Mouse (Mus musculus) left cerebral cortex, adult 11 months (tissue): Measurements from ENCODE around the gene Fosl1.
A peak's percentile ranks its signal among the peaks of the same experiment; 100 is the strongest.

ENCODE experiments used
- DNase-seq: peaks from one replicate; pipeline ENCODE4 v3.0.0; 2022; ENCODE audit warnings: low spot score

Fosl1 gene

DNA sequence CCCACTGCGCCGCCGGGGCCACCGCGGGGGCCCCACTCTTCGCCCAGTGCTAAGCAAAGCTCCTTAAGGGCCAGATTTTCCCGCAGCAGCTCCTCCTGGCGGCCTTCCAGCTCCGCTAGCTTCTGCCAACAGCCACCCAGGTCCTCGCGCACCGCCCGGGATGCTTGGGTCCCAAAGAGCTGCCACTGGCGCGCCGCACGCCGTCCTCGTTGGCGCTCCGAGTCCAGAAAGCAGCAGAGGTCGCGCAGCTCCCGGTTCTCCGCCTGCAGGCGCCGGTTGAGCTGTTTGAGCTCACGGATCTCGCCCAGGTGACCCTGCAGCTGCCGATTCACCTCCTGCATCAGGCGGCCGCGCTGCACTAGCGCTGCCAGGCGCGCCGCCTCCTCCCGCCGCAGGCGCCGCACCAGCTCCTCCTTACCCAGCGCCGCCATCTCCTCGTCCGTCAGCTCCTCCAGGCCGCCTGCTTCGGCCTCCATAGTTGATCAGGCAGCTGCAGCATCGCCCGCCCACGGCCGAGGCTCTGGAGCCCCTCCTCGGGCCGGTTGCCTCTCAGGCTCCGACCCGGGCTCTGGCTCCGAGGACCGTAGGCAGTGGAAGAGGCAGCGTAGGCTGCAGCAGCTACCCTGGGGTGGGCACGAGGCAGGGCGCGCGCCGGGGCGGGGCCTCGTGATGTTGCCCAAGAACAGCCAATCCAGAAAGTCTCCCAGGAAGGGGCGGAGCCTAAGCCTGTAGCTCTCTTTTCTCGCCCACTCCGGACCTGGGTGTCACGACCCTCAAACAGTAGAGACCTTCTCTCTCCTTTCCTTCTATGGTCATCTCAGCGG is 9.8 kb downstream of the Fosl1 start:
- DNase-seq: peak; percentile 95

DNA sequence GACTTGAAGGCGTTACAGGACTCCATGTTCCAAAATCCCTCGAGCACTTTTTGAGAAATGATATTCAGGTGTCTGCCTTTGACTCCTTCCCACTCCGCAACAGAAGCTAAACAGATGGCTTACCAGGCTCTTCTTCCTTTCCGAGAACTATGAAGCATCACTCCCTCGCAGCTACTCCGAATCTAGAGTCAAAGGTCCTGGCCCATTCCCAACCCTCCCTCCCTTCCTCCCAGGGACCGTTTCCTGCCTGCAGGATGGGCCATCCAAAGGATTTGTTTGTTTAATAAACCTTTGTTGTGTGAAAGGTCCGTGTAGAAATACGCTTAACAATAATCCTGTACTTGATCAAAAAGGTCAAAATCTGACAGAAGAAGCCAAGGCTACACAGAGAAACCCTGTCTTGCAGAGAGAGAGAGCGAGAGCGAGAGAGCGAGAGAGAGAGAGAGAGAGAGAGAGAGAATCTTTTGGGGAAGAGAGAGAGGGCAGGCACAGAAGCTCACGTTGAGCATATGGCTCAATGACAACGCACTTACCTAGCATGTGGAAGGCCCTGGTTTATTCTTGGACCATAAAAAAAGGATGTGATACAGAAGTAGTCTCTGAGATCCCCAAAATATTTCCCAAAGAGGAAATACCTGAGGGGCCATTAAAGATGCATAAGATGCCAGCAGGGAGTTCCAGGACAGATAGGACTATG is 10.5 kb downstream of the Fosl1 start, which contains the start of gene Ccdc85b:
Ccdc85b (minus strand) TSS at position 149 of the 697 bp plus-strand sequence.
- no peak for DNase-seq

DNA sequence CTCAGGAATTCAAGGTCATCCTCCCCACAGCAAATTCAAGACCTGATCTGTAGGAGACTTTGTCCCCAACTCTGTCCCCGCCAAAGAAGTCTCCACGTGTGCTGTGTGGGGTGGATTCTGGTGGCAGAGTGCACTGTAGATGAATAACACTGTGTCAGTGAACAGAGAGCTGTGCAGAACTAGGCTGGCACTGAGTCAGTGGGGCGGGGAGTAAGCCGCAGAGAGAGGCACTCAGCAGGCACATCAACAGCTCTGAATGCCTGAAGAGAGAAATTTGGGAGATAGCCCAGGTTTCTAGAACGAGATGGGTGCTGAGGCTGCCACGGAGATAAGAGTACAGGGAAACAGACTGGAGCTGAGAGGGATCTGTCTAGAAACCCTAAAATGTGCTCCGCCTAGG is 11.7 kb downstream of the Fosl1 start:
- no peak for DNase-seq

DNA sequence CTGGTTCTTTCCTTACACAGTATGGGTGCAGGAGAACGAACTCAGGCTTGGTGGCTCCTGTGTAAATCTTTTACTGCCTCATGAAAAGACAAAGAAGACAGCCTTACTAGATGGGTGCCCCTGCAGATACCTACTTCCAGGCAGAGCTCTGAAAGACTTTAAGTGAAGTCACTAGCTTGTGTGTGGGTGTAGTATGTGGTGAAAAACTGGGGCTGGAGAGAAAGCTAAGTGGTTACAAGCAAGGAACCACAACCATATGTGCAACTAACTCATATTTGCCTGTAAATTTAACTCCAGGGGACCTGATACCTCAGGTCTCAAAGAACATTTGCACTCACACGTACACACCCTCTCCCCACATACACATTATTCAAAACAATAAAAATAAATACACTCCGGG is 12.5 kb downstream of the Fosl1 start:
- DNase-seq: no peak

DNA sequence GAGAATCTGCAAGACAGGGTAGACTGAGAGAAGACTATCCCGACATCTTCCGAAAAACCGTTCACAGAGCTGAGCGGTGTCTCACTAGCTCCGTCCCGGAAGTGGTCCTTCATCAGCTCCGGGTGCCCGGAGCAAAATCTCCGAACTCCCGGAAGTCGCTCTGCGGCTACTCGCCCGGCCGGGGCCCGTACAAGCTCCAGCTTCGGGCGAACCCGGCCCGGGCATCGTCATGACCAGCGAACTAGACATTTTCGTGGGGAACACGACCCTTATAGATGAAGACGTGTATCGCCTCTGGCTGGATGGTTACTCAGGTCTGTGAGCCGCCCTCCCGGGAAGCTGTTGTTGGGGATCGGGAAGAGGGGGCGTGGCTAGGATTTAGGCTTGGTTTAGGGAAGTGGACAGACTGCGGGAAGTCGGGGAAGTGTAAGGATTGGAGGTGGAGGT is 13.1 kb downstream of the Fosl1 start, which contains the start of gene Fibp:
Fibp (plus strand) TSS at position 151 of the 447 bp plus-strand sequence.
- peak; percentile 83 for DNase-seq

DNA sequence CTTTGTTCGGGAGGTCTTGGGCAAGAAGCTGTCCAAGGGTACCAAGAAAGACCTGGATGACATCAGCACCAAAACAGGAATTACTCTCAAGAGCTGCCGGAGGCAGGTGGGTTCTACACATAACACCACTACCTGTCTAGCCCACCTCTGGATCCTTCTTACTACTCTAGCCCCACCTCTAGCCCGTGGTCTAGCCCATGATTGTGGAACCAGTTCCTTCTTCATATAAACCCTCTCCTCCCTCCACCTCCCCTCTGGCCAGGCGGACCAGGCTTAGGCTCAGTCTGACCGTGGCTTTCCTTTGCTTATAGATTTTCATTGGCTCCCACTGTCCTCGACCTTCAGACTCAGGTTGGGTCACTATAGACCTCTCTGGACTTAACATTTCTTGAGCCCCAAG is 14.1 kb downstream of the Fosl1 start:
- no peak for DNase-seq

DNA sequence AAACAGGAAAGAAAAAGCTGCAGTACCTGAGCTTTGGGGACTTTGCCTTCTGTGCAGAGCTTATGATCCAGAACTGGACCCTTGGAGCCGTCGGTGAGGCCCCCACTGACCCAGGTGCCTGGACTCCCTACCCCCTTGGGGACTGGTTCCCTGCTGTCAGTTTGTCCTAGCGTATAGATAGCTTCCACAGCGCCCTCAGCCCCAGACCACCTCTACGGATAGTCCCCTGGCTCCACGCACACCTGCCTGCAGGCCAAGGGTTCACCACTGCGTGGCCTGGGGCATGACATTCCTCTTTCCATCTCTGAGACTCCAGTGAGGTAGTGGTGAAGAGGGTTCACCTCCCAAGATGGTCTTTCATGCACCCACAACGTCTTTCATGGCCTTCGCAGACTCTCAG is 15.9 kb downstream of the Fosl1 start:
- no peak for DNase-seq

DNA sequence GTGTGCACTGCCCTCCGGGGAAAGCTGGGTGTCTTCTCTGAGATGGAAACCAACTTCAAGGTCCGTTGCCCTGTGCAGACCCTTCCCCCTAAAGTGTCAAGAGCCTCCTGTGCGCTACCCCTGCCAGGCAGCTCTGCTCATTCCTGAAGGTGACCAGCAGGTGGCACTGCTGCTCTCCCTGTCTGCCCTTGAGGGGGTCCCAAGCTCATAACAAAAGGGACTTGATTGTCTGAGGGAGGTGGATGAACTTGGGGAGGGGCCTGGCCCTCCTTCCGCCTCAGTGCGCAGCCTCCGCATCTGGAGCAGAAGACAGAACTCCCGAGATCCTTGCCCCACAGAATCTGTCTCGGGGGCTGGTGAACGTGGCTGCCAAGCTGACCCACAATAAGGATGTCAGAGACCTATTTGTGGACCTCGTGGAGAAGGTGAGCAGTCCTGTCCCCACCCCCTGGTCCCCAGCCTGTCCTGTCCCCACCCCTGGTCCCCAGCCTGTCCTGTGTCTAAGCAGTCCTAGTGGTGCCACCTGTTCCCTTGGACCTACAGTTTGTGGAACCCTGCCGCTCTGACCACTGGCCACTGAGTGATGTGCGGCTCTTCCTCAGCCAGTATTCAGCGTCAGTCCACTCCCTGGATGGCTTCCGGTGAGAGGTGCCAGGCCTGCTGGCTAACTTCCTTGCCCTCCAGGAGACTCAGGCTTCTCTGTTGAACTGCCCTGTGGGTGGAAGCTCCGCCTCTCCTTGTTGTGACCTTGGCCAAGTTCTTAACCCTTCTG is 16.6 kb downstream of the Fosl1 start:
- no peak for DNase-seq

DNA sequence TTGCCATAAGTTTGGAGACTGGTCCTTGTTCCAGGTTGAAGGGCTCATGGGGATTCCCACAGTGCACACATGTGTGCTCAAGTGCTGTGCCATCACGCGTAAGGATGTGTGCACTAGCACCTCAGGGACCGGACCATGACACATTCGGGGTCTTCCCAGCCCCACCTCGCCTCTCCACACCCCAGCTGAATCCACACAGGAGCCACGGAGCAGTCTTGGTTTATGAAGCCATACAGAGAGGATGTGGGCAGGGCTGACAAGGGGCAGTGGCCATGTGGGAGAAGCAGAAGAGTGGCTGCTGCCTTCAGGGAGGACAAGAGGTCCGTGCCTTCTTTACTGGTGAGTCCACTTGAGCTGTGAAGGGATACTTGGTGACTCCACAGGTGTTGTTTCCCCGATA is 17.7 kb downstream of the Fosl1 start:
- DNase-seq: no peak

DNA sequence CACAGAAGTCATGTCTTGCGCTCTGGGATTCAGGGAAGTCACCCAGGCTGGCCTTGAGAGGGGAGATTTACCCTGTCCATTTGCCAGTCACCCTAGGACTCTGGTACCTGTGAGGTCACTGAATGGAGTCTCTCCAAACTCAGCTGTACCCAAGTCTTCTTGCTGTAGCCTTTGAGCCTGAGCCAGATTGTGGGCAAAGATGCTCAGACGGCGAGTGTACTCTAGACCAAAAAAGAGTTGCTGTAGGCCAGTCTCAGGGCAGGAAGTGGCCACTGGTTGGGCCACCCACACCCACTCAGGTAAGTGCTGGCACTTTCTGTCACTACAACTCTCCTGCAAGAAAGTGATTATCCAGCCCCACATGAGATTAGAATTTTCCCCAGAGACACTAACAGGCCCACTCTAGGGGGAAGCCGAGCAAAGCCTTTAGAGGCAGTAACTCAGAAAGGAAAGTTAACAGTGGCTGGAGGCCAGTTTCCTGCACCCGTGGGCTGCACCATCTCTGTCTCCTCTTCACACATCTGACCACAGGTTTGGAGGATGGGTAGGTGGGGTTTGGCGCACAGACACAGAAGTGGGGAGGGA is 19.7 kb downstream of the Fosl1 start:
- DNase-seq: no peak

DNA sequence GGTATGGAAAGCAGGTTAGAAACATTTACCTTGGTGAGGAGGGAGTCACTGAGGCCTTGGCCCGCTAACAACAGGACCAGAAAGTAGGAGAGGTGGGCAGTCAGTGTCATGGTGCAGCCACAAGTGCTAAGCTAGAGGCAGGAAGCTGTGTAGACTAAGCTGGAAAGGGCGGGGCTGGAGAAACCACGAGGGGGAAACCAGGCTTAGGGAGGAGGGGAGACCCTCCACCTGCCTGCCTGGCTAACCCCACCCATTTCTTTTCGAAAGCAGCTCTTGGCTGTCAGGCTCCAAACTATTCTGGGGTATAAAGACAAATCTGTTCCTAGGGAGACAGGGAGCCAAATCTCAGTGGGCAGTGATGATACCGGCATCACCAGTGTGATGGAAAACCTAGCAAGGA is 21.0 kb downstream of the Fosl1 start, which contains the start of gene Ctsw:
Ctsw (minus strand) TSS at position 134 of the 400 bp plus-strand sequence.
- DNase-seq: no peak

DNA sequence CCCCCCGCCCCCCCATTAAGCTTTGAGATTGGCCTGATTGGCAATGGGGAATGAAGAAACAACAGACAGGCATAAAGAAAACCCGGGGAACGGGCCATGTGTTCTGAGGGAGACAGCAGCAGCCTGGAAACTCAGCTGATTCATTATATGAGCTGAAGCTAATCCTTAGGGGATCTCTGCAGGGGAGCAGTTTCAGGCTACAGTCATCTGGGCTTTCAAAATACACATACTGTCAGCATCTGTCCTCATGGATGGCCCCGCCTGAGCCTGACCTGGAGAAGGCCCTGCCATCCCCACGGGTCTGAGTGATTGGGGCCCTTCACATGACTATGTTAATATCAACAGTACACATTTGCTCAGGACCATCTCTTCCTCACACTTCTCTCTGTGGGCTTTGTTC is 24.5 kb downstream of the Fosl1 start:
- DNase-seq: no peak

DNA sequence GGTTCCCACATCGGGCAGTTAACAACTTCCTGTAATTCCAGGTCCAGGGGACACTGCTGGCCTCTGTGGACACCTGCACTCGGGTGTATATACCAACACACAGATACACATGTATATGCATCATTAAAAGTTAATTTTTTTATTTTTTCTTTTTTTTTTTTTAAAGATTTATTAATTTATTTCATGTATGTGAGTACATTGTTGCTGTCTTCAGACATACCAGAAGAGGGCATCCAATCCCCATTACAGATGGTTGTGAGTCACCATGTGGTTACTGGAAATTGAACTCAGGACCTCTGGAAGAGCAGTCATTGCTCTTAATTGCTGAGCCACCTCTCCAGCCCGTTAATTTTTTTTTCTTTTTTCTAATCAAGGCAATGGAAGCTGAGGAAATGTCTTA is 25.5 kb downstream of the Fosl1 start:
- DNase-seq: no peak

DNA sequence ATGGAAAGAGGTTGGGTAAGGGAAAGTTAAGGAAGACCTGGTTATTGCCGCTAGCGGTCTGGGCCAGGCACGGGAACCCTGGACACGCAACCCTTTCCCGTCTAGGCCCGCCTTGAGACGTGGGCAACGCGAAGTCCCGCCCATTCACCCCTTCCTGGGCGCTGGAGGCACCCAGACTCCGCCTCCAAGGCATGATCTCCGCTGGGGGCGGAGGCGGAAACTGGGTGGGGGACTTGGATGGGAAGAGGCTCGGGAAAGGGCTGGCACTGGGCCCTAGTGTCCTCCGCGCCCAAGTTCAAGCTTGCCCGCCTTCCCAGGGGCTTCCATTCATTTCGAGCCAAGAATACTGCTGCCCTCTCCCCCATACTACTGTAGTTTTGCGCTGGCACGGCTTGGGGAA is 26.4 kb downstream of the Fosl1 start, which contains the start of gene Efemp2:
Efemp2 (plus strand) TSS at position 235 of the 400 bp plus-strand sequence.
- no peak for DNase-seq

DNA sequence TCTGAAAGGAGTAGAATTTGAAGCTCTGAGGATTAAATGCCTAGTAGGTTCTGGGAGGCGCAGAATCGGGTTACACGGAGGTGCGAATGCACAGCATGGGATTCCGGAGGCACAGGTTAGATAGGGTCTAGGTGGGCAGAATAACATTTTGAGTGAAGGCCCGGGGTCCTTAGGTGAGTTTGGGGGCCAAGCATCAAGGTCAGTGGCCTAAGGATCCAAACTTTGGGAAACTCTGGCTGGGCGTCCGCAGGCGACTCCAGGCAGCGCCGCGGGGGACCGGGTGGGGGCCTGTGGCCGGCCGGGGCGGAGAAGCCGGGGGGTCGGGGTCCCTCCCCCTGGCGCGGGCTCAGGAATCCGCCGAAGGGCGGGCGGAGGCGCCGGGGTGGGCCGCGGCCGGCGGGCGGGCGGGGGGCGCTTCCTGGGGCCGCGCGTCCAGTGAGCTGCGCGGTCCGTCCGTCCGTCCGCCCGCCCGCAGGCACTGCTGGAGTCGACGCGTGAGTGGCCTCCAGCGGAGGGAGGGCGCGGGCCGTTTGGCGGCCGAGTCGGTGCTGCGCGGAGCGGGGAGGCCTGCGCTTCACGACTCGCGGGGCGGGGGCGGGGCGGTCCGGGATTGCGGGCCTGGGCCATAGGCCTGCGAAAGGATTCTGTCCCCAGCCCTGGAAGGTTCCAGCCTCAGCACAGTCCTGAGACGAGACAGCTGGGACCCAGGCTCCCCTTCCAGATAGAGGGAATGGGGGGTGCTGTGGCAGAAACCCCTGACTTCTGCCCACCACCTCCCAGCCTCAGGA is 27.1 kb downstream of the Fosl1 start:
- DNase-seq: no peak

DNA sequence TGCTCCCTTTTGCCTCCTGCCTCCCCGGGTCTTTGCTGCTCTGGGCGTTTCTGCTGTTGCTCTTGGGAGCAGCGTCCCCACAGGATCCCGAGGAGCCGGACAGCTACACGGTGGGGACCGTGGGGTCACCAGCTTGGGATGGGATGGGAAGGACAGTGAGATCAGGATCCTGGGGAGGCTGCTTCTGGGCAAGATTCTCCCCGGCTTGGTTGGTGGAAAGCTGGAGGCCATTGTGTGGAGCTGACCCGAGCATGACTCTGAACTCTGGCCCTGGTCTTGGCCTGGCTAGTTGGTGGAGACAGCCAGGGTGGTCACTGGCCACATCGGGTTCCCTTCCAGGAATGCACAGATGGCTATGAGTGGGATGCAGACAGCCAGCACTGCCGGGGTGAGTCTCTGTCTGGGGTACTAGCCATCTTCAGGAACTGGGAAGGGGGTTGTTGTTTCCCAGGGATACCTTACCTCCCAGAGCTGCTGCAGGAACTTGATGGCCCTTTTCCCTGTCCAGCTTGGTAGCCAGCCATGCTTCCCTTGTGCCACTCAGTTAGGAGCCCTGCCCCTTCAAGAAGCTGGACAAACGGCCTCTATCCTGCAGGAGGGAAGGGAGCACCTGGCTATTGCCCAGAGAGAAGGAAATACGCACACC is 27.8 kb downstream of the Fosl1 start:
- DNase-seq: no peak

DNA sequence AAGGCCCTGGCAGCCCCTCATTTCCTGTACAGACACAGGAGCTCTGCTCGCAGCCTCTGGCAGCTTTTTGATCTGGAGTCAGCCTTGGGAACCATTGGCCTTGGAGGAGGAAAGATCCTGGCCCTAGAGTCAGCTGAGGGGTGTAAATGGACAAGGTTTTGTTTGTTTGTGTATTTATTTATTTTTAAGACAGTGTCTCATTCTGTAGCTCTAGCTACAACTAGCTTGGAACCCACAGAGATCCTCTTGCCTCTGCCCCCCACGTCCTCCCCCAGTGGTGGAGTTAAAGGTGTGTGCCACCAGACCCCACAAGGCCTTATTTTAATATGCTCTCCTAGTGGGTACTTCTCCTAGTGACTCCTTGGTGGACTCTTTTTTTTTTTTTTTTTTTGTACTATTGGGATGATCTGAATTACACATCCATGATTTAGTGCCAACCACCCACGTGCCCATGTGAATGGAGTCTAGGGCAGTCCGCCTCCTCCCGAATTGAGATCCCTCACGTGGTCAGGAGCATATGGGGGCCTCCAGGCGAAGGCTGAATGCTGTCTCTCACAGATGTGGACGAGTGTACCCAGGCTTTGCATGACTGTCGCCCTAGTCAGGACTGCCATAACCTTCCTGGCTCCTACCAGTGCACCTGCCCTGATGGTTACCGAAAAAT is 29.8 kb downstream of the Fosl1 start:
- DNase-seq: no peak

DNA sequence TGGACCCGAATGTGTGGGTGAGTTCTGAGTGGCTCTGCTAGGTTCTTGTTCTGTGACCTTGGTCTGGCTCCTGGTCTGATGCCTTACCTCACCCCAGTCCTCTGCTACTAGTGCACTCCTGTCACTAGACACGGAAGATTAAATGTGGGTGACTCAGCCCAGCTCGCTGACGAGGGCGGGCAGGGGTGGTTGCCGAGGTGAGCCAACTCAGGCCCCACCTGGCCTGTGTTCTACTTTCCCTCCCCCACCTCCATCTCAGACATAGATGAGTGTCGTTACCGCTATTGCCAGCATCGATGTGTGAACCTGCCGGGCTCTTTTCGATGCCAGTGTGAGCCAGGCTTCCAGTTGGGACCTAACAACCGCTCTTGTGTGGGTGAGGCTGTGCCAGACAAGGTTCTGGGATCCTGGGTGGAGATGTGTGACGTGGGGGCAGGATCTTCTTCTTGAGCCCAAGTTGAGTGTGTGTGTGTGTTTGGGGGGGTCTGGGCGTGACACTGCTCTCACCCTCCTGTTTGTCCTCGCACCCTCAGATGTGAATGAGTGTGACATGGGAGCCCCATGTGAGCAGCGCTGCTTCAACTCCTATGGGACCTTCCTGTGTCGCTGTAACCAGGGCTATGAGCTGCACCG is 30.4 kb downstream of the Fosl1 start:
- DNase-seq: no peak

DNA sequence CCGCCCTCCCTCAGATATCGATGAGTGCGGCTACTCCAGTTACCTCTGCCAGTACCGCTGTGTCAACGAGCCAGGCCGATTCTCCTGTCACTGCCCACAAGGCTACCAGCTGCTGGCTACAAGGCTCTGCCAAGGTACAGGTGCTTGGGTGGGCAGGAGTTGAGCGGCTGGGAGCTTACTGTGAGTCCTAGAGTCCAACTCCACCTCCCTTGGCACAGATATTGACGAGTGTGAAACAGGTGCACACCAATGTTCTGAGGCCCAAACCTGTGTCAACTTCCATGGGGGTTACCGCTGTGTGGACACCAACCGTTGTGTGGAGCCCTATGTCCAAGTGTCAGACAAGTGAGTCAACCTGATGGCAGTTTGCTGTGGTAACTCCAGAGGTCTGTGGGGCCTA is 32.7 kb downstream of the Fosl1 start:
- DNase-seq: no peak

DNA sequence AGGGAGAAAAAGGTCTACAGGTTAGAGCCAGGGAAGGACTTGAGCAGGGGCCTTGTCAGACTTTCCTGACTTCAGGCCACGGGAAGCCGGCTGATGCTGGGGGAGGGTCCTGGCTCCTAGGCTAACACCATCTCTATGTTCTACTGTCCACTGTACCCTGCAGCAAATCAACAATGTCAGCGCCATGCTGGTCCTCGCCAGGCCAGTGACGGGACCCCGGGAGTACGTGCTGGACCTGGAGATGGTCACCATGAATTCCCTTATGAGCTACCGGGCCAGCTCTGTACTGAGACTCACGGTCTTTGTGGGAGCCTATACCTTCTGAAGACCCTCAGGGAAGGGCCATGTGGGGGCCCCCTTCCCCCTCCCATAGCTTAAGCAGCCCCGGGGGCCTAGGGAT is 34.1 kb downstream of the Fosl1 start:
- no peak for DNase-seq
